Mouse (Mus musculus): Measurements from ENCODE around the gene Phactr2. TPM values are rescaled to one million over a fixed set of nuclear protein-coding genes. Genes with fewer than 3 reads are reported as not detected.
A peak's percentile ranks its signal among the peaks of the same experiment; 100 is the strongest.
"Not testable (repeated sequence)": the region's sequence is repeated elsewhere in the genome, so short reads cannot be mapped to it uniquely, and the experiment has no call there.

Gene Phactr2
- polyA plus RNA-seq (2015; fragmentation: Nextera tagmentation; extraction: Ambion mirVana): 6.7 and 9.0 TPM in 2 replicates

- Histone ChIP-seq H3K27ac (ENCODE audit: low read depth, low read length) (no peak within 1 kb of the TSS), H3K27me3 (replicated peaks; ENCODE audit: control insufficient read depth, insufficient read depth, low read length) (peaks cover 12% of the 10 kb centered on the region), H3K4me3 (ENCODE audit: low read length) (peak within 1 kb of the TSS; percentile 86), H3K4me2 (ENCODE audit: low read length) (peak within 1 kb of the TSS; percentile 100), H3K9ac (ENCODE audit: low read depth, low read length) (peak within 1 kb of the TSS; percentile 80), H3K9me3 (ENCODE audit: control insufficient read depth, low read length) (no peaks in the 10 kb centered on the region), H3K4me1 (ENCODE audit: control insufficient read depth, insufficient read depth, low read depth, low read length) (peaks cover 8% of the 10 kb centered on the region), H3K36me3 (ENCODE audit: control insufficient read depth, insufficient read depth, low read length) (no peaks in the 10 kb centered on the region)
- ATAC-seq: peak; percentile 83
- under 1% methylated on average over 61 of the region's 71 CpGs for WGBS
Measured at GRCm38 (mm10) chr10:13473833-13474567, at the start of gene Phactr2. Phactr2 (minus strand) TSS chr10:13474412.

GRCm38 (mm10) chr10:13521857-13522256, 47.6 kb upstream of the Phactr2 start:
- Histone ChIP-seq H3K9me3 (ENCODE audit: control insufficient read depth, low read length) (no peaks in the 10 kb centered on the region), H3K27ac (ENCODE audit: low read depth, low read length) (no peak overlapping the region), H3K4me2 (ENCODE audit: low read length) (no peak overlapping the region), H3K27me3 (replicated peaks; ENCODE audit: control insufficient read depth, insufficient read depth, low read length) (no peaks in the 10 kb centered on the region), H3K4me1 (ENCODE audit: control insufficient read depth, insufficient read depth, low read depth, low read length) (no peaks in the 10 kb centered on the region), H3K4me3 (ENCODE audit: low read length) (no peak overlapping the region), H3K9ac (ENCODE audit: low read depth, low read length) (no peak overlapping the region), H3K36me3 (ENCODE audit: control insufficient read depth, insufficient read depth, low read length) (peaks cover 5% of the 10 kb centered on the region)
- no peak for ATAC-seq
- 83% methylated on average over 4 of the region's 4 CpGs for WGBS

GRCm38 (mm10) chr10:13502371-13502770, 28.2 kb upstream of the Phactr2 start:
- ATAC-seq: no peak
- Histone ChIP-seq H3K4me1 (ENCODE audit: control insufficient read depth, insufficient read depth, low read depth, low read length) (peaks cover 10% of the 10 kb centered on the region), H3K27me3 (replicated peaks; ENCODE audit: control insufficient read depth, insufficient read depth, low read length) (no peaks in the 10 kb centered on the region), H3K9me3 (ENCODE audit: control insufficient read depth, low read length) (no peaks in the 10 kb centered on the region), H3K36me3 (ENCODE audit: control insufficient read depth, insufficient read depth, low read length) (peaks cover 6% of the 10 kb centered on the region; the same call in 1 of the 2 replicates), H3K27ac (ENCODE audit: low read depth, low read length) (no peak overlapping the region), H3K9ac (ENCODE audit: low read depth, low read length) (no peak overlapping the region), H3K4me3 (ENCODE audit: low read length) (no peak overlapping the region), H3K4me2 (ENCODE audit: low read length) (no peak overlapping the region; the same call in 1 of the 2 replicates)
- 90% methylated on average over 8 of the region's 8 CpGs for WGBS

GRCm38 (mm10) chr10:13501533-13501932, 27.3 kb upstream of the Phactr2 start:
- H3K36me3 ChIP-seq (ENCODE audit: control insufficient read depth, insufficient read depth, low read length); H3K27me3 ChIP-seq (replicated peaks; ENCODE audit: control insufficient read depth, insufficient read depth, low read length); H3K27ac ChIP-seq (ENCODE audit: low read depth, low read length); H3K9me3 ChIP-seq (ENCODE audit: control insufficient read depth, low read length): not testable (repeated sequence)
- Histone ChIP-seq H3K4me2 (ENCODE audit: low read length) (peak overlapping the region; percentile 73), H3K4me1 (ENCODE audit: control insufficient read depth, insufficient read depth, low read depth, low read length) (peaks cover 10% of the 10 kb centered on the region), H3K9ac (ENCODE audit: low read depth, low read length) (peak overlapping the region; percentile 75), H3K4me3 (ENCODE audit: low read length) (peak overlapping the region; percentile 58)
- ATAC-seq: peak; percentile 48
- 45% methylated on average over 4 of the region's 4 CpGs for WGBS

- no peak overlapping the region; the same call in 1 of the 2 replicates for H3K27ac ChIP-seq (ENCODE audit: low read depth, low read length)
- H3K36me3 ChIP-seq (ENCODE audit: control insufficient read depth, insufficient read depth, low read length): 0 out of 2 replicates have a peak, but pooled peaks cover 4% of the 10 kb centered on the region
- peak overlapping the region; percentile 75 for H3K9ac ChIP-seq (ENCODE audit: low read depth, low read length)
- peak overlapping the region; percentile 58 for H3K4me3 ChIP-seq (ENCODE audit: low read length)
- peaks cover 10% of the 10 kb centered on the region for H3K4me1 ChIP-seq (ENCODE audit: control insufficient read depth, insufficient read depth, low read depth, low read length)
- no peaks in the 10 kb centered on the region for H3K9me3 ChIP-seq (ENCODE audit: control insufficient read depth, low read length)
- peak overlapping the region; percentile 73 for H3K4me2 ChIP-seq (ENCODE audit: low read length)
- 0% methylated on average over 28 of the region's 30 CpGs for WGBS
- no peaks in the 10 kb centered on the region for H3K27me3 ChIP-seq (replicated peaks; ENCODE audit: control insufficient read depth, insufficient read depth, low read length)
- ATAC-seq: peak; percentile 92
Measured at GRCm38 (mm10) chr10:13500938-13501496, 26.8 kb upstream of the Phactr2 start.

- Histone ChIP-seq H3K9ac (ENCODE audit: low read depth, low read length) (peak overlapping the region; percentile 75; the same call in 1 of the 2 replicates), H3K27ac (ENCODE audit: low read depth, low read length) (no peak overlapping the region; the same call in 1 of the 2 replicates), H3K4me1 (ENCODE audit: control insufficient read depth, insufficient read depth, low read depth, low read length) (peaks cover 10% of the 10 kb centered on the region), H3K27me3 (replicated peaks; ENCODE audit: control insufficient read depth, insufficient read depth, low read length) (no peaks in the 10 kb centered on the region), H3K4me2 (ENCODE audit: low read length) (peak overlapping the region; percentile 73), H3K9me3 (ENCODE audit: control insufficient read depth, low read length) (no peaks in the 10 kb centered on the region), H3K4me3 (ENCODE audit: low read length) (peak overlapping the region; percentile 58), H3K36me3 (ENCODE audit: control insufficient read depth, insufficient read depth, low read length) (0 out of 2 replicates have a peak, but pooled peaks cover 4% of the 10 kb centered on the region)
- 0 out of 2 replicates have a peak, but pooled peaks have one; percentile 13 for ATAC-seq
- 48% methylated on average over 9 of the region's 9 CpGs for WGBS
Measured at GRCm38 (mm10) chr10:13500473-13500872, 26.3 kb upstream of the Phactr2 start.

GRCm38 (mm10) chr10:13499331-13499730, 25.1 kb upstream of the Phactr2 start, which contains the start of gene Fuca2:
Fuca2 (plus strand) TSS chr10:13499540.
- Histone ChIP-seq H3K27ac (ENCODE audit: low read depth, low read length) (no peak within 1 kb of the TSS), H3K36me3 (ENCODE audit: control insufficient read depth, insufficient read depth, low read length) (no peaks in the 10 kb centered on the region), H3K27me3 (replicated peaks; ENCODE audit: control insufficient read depth, insufficient read depth, low read length) (no peaks in the 10 kb centered on the region), H3K4me2 (ENCODE audit: low read length) (no peak within 1 kb of the TSS; the same call in 1 of the 2 replicates), H3K9ac (ENCODE audit: low read depth, low read length) (no peak within 1 kb of the TSS), H3K4me1 (ENCODE audit: control insufficient read depth, insufficient read depth, low read depth, low read length) (peaks cover 10% of the 10 kb centered on the region), H3K4me3 (ENCODE audit: low read length) (no peak within 1 kb of the TSS), H3K9me3 (ENCODE audit: control insufficient read depth, low read length) (no peaks in the 10 kb centered on the region)
- no peak for ATAC-seq
- WGBS: 86% methylated on average over 2 of the region's 2 CpGs

- Histone ChIP-seq H3K9ac (ENCODE audit: low read depth, low read length) (no peak overlapping the region), H3K9me3 (ENCODE audit: control insufficient read depth, low read length) (no peaks in the 10 kb centered on the region), H3K4me1 (ENCODE audit: control insufficient read depth, insufficient read depth, low read depth, low read length) (peaks cover 5% of the 10 kb centered on the region), H3K4me3 (ENCODE audit: low read length) (no peak overlapping the region), H3K36me3 (ENCODE audit: control insufficient read depth, insufficient read depth, low read length) (no peaks in the 10 kb centered on the region), H3K4me2 (ENCODE audit: low read length) (no peak overlapping the region), H3K27ac (ENCODE audit: low read depth, low read length) (no peak overlapping the region), H3K27me3 (replicated peaks; ENCODE audit: control insufficient read depth, insufficient read depth, low read length) (no peaks in the 10 kb centered on the region)
- 95% methylated on average over 3 of the region's 3 CpGs for WGBS
- no peak for ATAC-seq
Measured at GRCm38 (mm10) chr10:13496315-13496714, 22.1 kb upstream of the Phactr2 start.

GRCm38 (mm10) chr10:13493978-13494686, 19.9 kb upstream of the Phactr2 start:
- 93% methylated on average over 9 of the region's 9 CpGs for WGBS
- ATAC-seq: no peak

More at GRCm38 (mm10) chr10:13493978-13494686, 19.9 kb upstream of the Phactr2 start:
- Histone ChIP-seq H3K4me2 (ENCODE audit: low read length) (no peak overlapping the region), H3K4me3 (ENCODE audit: low read length) (no peak overlapping the region), H3K9ac (ENCODE audit: low read depth, low read length) (no peak overlapping the region), H3K36me3 (ENCODE audit: control insufficient read depth, insufficient read depth, low read length) (no peaks in the 10 kb centered on the region), H3K9me3 (ENCODE audit: control insufficient read depth, low read length) (no peaks in the 10 kb centered on the region), H3K27me3 (replicated peaks; ENCODE audit: control insufficient read depth, insufficient read depth, low read length) (no peaks in the 10 kb centered on the region), H3K27ac (ENCODE audit: low read depth, low read length) (no peak overlapping the region), H3K4me1 (ENCODE audit: control insufficient read depth, insufficient read depth, low read depth, low read length) (no peaks in the 10 kb centered on the region)

Measured in hindbrain, embryonic 16.5 days (tissue).